Mouse (Mus musculus): ENCODE data around the gene Irf8. TPM values are rescaled to one million over a fixed set of nuclear protein-coding genes. Genes with fewer than 3 reads are reported as not detected.
"Not testable (repeated sequence)": the region's sequence is repeated elsewhere in the genome, so short reads cannot be mapped to it uniquely, and the experiment has no call there.

Gene Irf8
- total RNA-seq, 2 experiments from 2014 or later, result 3.5 to 4.2 TPM

DNA sequence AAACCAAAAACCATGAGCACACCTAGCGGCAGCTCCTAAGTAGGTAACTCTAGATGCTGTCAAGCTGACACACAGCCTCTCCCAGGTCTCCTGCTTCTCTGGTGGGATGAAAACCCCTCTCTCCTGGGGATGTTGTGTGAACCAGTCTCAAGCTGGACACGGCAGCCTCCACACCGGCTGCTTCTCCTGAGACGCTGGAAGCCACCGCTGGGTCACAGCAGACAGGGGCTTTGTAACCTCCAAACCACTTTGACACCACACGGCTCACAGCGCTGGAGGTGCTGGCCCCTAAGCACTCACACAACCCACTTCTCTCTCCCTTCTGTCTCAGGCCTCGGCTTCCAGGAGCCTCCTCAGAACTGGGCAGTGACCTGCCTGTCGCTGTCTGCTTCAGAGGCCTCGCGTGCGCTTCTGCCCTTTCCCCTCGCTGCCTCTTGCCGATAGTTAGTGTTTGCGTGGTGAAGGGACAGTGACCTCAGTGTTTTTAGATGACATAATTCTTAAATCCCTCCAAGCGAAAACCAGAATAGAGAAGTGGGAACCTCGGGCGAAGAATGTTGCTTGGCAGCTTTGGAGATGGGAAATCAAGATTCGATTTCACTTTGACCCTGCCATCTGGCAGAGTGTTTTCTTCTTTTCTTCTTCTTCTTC, 16.4 kb upstream of the Irf8 start:
- DNase-seq (ENCODE audit: low spot score in 2 of 2), result no peak

DNA sequence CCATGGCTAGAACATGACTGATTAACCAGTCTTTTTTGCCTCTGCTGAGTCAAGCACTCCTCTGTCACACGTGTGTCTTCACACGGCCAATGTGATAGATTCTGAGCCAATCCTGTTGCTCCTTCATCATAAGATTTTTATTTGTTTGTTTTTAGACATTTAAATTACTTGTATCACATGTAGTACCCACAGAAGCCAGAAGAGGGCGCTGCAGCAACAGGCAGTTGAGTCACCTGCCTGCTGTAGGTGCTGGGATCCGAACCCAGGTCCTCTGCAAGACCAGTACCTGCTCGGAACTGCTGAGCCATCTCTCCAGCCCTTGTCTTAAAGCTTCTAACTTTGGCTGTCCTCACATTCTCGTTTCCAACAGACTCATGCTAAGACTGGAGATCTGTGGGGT, 13.1 kb upstream of the Irf8 start:
- DNase-seq (ENCODE audit: low spot score in 2 of 2), result no peak

DNA sequence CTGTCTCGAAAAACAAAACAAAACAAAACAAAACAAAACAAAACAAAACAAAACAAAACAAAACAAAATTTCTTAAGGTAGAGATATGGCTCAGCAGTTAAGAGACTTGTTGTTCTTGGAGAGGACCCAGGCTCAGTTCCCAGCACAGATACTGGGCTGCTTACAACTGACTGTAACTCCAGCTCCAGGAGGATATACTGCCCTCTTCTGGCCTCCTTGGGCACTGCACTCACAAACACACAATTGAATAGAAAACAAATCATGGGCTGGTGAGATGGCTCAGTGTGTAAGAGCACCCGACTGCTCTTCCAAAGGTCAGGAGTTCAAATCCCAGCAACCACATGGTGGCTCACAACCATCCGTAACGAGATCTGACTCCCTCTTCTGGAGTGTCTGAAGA, 12.1 kb upstream of the Irf8 start:
- not testable (repeated sequence) for DNase-seq (ENCODE audit: low spot score in 2 of 2)

DNA sequence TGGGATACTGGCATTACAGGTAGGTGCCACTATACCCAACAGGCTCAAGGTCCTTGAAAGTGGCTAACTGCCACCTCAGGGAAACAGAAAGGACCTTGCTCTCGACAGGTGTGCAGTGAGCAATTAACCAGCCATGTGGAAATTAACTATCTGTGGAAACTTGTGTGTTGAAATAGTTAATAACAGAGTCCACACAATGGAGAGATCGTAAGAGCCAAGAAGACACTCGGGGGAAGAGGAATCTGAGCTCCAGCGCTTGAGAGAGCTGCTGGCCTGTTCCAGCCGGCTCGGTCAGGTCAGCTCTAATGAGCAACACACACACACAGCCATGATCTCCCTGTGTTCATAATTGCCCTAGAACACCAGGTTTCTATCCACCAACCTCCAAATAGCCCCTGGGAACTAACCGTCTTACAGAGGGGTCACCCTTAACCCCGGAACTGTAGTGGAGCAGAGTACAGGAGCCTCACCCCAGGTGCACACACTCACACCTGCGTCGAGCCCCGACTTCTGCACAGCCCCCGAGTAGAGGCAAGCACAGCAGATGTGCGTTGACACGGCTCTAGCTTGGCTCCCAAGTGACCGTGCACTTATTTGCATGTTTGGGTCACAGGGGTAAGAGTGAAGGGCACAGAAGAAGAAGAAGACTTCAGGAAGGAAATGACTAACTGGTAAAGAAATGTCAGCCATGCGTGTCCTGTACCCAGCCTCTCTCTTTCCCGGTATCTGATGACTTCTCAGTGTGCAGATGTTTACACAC, 11.2 kb upstream of the Irf8 start:
- no peak for DNase-seq (ENCODE audit: low spot score in 2 of 2)

DNA sequence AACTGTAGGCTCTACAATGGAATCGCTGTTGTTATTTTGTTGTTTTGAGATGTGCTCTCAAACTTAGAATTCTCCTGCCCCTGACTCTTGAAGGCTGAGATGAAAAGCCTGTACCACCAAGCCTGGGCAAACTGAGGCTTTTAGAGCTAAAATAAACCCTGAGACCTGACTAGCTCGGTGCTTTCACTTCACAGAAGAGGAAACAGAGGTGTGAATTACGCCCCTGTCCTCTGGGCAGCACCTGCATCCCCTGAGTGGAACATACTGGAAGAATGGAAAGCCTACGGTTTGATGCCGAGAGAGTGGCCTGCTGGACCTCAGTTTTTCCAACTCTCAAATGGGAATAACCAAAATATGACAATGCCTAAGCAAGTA, 10.6 kb upstream of the Irf8 start:
- no peak for DNase-seq (ENCODE audit: low spot score in 2 of 2)

DNA sequence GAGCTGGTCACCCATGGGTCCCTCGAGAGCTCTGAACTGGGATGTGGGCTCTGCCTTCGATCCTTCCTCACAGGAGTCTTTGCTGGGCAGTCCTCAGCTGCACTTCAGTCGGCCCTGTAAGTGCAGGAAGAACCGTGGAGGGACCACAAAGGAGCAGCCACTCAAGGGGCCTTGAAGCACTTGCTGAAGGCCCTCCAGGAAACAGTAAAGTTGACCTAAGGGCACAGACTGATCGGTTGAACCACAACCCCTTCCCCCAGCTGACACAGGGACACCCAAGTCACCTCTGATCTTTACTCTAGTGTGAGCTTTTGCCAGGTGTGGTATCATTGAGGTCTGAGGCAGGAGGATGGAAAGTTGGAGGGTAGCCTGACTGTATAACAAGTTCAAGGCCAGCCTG, 10.1 kb upstream of the Irf8 start:
- DNase-seq (ENCODE audit: low spot score in 2 of 2), result no peak

DNA sequence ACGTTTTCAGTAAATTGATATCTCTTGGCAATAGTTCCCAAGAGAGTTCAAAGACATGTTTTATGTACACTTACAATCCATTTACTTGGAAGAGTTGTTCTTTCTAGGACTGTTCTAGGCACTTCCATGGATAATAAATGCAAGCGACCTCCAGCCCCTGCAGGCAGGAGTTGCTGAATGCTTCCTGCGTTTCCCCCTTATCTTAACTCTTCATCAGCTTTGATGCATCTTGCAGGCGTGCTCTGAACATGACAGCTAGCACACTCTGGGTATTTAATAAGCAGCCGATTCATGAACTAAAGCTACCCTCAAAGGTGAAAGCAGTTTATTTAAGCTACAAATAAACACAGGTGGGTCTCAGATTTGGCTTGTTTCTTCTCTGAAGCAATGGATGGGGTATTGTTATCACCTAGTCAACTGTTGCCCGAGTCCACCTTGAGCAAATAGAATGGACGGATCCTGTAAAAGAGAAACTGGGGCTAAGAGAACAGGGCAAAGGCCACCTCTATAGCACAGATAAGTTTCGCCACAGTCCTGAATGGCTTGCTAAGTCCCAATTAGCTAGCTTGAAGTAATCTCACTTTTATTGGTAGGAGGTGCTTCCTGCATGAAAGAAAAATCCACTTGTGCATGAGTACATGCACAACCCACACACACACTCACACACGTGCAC, 7.5 kb upstream of the Irf8 start:
- no peak for DNase-seq (ENCODE audit: low spot score in 2 of 2)

DNA sequence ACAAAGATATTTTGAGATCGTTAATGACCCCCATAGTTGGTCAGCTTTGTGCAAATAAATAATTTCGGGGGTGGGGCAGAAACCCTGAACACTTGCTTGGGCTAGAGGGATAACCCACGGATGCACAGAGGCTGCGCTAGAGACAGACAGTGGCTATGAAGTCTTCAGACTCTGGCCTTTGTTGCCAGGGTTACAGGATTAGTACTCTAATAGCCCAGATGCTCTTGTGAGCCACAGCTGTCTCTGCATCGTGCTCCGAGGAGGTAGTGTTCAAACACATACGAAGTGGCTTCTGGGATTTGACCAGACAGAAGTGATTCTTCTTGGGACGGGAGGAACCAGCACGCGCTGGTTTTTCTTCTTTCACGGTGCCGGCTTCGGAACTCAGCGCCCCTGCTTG, 4.6 kb upstream of the Irf8 start:
- peak in 1 of 2 experiments; percentile 6 for DNase-seq (ENCODE audit: low spot score in 2 of 2)

DNA sequence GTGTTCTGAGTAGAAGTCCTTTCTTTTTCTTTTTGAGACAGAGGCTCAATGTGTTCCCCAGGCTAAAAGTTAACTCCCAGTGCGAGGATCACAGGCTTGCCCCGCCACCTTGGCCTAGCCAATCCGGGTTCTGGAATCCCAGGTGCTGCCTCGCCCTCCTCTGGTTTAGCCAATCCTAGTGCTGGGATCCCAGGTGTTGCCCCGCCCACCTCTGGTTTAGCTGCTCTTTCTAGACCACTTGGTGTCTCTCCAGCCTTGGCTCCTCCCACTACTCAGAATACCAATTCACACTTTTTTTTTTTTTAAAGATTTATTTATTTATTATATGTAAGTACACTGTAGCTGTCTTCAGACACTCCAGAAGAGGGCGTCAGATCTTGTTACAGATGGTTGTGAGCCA, 4.1 kb upstream of the Irf8 start:
- peak in 1 of 2 experiments; percentile 7 for DNase-seq (ENCODE audit: low spot score in 2 of 2)

DNA sequence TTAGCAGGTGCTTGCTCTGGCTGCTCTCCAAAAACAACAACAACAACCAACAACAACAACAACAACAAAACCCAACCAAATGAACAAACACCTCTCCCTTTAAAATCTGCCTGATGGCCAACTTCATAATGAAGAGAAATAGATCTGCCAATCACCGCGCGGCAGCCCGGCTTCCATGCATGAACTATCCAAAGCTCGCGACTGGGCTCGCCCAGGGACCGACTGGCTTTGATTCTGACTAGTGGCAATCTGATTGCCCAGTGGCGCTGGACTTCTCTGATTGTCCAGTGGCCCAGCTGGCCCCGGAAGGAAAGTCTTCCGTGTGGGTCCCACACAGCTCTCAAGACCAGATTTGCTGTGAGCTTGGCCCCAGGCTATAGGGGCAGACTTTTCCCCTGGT, 328 bp downstream of the Irf8 start:
- peak in 1 of 2 experiments; percentile 49 for DNase-seq (ENCODE audit: low spot score in 2 of 2)

DNA sequence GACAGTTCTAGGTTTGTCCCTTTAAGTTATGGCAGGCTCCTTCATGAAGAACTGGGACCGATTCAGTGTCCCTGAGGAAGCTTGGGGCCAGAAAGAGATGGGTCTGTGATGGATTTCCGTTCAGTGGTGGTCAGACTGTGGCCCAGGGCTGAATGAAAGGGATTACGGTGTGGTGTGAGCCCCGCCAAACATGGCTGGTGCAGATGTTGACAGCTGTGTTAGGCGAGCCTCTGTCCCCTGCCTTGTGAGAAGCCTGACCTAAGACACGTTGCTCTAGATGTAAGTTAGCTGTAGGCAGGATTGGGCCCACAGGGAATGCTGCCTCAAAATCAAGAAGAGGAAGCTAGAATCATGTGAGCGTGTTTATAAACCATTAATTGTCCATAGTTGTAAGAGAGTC, 1.0 kb downstream of the Irf8 start:
- DNase-seq (ENCODE audit: low spot score in 2 of 2), result no peak

DNA sequence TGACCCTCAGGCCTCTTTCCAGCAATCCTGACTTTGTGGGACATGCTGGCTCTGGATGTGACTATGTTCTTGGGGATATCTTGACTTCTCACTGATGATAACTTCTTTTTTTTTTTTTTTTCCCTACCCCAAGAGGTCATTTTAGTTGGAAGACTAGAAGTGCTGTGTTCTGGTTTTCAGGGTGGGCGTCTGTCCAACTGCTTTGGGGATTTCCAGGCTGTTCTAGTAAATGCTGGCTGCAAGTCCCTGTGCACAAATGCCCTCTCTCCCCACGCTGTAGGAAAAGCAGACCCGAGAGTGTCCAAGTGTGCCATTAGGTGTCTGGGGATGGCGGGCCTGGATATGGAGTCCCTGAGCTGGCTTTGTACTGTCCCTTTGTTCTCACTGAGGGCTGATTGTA, 2.6 kb downstream of the Irf8 start:
- no peak for DNase-seq (ENCODE audit: low spot score in 2 of 2)

DNA sequence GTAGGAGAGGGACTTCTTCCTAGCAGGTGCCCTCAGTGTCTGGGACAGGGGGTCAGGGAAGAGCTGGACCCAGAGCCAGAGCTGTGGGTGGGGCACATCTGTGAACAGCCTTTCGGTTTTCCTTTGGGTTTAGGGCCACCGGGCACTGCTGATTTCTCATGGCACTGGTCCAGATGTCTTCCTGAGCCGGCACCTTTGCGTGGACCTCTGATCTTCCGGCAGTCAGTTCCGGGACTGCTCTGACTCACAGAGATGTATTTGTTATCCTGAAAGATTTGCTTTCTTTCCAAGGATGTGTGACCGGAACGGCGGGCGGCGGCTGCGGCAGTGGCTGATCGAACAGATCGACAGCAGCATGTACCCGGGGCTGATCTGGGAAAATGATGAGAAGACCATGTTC, 3.4 kb downstream of the Irf8 start:
- DNase-seq (ENCODE audit: low spot score in 2 of 2), result no peak

DNA sequence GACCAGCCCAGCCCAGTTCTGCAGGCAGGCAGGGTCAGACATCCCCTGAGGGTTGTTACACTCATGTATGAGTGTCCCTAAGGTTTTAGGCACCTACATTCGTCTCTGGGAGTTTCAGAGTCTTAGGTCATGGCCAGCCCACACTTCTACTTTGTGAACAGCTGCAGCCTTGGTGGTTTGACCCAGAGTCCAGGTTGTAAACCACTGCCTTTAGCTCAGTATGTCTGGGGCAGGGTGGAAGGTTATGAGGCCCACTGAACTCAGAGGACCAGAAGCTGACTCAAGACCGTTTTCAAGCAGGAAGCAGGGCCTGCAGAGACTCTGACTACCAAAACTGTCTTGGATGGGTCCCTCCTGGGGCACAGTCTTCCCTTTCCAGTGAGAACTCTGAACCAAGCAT, 4.4 kb downstream of the Irf8 start:
- no peak for DNase-seq (ENCODE audit: low spot score in 2 of 2)

DNA sequence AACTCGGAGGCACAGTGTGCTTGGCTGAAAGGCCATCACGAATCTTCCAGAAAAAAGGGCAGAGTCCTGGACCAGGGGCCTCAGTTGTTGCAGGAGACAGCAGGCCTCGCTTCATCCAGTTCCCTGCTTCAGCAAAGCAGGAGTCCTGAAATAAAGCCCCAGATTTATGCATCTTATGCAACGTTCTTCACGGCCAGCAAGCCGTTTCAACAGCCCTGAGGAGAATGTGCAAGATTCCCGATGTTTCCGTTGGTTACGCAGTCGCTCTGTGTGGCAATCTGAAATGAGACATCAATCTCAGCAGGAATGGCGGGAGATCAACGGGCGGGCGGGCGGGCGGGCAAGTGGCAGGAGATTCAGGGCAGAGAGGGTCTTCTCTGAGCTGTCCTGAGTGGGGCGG, 4.8 kb downstream of the Irf8 start:
- DNase-seq (ENCODE audit: low spot score in 2 of 2), result no peak

DNA sequence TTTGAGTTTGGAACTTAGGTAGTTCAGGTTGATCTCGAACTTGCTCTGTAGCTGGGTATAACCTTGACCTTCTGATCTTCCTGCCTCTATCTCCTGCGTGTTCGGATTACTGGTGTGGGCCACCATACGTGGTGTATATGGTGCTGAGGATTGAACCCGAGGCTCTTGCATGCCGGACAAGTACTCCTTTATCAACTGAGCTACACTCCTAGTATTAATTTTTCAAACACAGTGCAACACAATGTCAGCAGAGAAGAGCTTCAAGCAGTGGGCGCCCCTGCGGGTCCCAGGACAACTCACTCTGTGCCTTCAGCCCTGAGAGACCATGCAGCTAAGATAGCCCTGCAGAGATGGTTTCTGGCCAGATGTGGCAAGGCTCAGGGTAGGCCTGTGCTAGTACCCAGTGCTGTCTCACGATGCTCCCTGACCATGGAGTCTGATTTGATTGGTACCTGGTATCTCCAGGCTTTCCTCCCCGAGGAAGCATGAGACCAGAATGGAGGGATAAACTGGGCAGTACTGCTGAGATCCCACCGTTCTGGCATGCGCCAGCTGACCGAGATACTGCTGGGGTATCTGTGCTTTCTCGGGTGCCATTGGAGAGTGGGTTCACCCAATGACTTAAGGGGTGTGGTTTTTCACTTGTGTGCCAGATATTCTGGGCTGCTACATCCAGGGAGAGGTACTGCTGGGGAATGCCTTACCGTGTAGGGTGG, 5.8 kb downstream of the Irf8 start:
- DNase-seq (ENCODE audit: low spot score in 2 of 2), result no peak

DNA sequence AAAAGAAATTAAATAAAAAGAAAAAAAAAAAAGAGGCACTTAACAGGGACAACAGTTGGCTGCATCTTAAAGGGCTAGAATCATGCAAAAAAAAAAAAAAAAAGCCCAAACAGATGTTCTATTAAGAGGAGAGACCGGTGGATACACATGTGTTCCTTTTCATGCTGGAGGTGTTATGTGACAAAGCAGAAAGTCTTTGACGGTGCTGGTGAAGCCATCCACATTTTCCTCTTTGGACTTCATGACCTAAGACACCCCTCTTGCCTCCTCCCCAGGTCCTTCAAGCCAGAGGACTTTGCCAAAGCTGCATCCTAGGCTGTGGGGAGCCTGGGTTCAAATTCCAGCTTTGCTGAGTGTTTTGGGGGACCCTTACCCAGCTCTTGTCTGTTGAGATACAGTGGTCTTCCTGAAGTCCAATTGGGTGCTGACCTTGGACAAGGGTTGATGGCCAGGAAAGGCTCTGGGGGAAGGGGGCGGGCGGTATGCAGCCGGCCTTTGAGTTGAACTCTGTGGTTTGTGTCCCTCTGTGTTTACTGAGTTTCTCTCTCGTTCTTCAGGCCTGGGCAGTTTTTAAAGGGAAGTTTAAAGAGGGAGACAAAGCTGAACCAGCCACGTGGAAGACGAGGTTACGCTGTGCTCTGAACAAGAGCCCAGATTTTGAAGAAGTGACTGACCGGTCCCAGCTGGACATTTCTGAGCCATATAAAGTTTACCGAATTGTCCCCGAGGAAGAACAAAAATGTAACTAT, 7.2 kb downstream of the Irf8 start:
- DNase-seq (ENCODE audit: low spot score in 2 of 2), result no peak

DNA sequence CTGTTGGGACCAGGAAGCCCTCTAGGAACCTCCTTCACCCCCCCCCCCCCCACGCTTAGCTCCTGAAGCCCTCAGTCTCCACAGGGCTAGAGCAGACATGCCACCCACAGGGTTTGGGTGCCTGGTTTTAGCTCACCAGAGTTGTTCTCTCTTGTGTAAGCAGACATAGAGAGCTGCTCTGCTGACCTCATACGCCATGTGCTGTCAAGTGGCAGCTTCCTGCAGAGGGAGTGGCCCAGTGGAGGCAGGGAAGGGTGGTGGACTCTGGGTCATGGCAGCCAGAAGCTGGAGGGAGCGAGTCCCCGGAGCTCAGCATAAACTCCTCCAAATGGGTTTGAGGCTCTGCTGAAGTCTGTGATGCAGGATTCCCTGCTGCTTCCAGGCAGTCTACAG, 7.7 kb downstream of the Irf8 start:
- no peak for DNase-seq (ENCODE audit: low spot score in 2 of 2)

DNA sequence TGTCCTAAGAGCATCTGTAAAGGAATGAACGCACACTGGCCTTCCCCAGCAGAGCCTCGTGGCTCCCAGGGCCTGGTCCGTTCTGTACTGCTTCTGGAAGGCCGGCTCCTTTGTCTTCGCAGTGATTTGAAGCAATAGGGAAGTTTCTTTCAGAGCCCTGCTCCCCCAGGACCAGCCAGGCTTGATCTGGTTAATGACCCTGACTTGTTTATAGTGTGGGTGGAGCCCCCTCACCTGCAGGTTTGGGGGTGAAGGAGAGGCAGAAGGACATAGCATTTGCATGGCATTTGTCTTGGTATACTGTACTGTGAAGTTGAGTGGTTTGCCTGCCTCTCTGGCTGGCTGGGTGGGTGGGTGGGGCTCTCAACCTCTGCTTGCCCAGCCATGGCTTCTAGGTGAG, 8.3 kb downstream of the Irf8 start:
- DNase-seq (ENCODE audit: low spot score in 2 of 2), result no peak

DNA sequence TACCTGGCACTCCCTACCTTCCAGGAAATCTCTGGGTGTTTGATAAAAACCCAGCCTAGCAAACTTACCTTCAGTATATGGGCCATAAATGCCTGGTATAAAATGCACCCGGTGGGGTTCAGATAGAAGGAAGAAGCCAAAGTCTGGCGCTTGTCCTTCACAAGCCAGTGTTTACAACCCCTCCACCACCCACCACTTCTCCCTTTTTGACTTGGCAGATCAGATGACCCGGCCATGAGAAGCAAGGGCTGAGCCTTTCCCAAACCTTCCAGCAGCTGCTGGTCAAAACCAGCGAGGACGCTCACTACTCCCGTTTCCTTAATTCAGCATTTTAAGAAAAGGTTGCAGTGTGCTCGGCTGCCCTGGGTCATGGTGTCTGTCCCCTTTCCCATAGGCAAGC, 9.1 kb downstream of the Irf8 start:
- no peak for DNase-seq (ENCODE audit: low spot score in 2 of 2)

DNA sequence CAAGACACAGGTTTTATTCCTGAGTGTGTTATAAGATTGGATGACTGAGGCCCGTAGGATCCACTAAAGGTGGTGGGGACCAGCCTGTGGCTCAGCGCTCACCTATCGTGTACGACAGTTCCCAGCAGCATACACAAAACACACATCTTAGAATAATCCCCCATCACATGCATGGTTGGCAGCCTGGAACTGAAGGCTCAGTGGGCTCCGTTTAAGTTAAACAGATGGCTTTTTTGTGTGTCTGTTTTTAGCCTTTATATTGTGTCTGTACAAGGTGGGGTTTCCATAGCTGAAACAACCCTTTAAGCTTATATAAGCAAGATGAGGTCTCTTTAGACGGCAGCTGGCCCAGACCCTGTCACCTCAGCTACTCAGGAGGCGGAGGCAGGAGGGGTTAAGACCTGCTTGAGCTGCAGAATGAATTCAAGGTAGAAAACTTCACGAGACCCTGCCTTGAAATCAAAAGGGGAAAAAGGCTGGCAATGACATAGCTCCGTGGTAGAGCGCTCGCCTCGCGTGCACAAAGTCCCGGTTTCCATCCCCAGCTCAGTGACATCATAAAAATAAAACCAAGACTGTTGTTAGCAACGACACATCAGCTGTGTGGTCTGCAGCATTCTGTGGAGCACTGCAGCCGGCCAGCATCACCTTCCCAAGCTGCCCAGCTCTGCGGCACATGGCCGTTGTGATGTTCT, 10.0 kb downstream of the Irf8 start:
- DNase-seq (ENCODE audit: low spot score in 2 of 2), result no peak

Data from gastrocnemius, postnatal 4 days (tissue).